Mouse (Mus musculus): ENCODE data around the gene Zfp418. TPM values are rescaled to one million over a fixed set of nuclear protein-coding genes. Genes with fewer than 3 reads are reported as not detected.
"Not testable (repeated sequence)": the region's sequence is repeated elsewhere in the genome, so short reads cannot be mapped to it uniquely, and the experiment has no call there.

Zfp418 gene
- polyA plus RNA-seq, 1 experiment from 2014 or later: 0.30 TPM

- Histone ChIP-seq H3K4me3 (replicated peaks) (peak within 1 kb of the TSS; percentile 64), H3K4me2 (peak within 1 kb of the TSS; percentile 69), H3K9ac (peak within 1 kb of the TSS; percentile 63)
- 2% methylated on average over 24 of the region's 24 CpGs for WGBS (ENCODE audit: insufficient replicate concordance)
- H3K27me3 ChIP-seq; ATAC-seq (ENCODE audit: low read depth); H3K4me1 ChIP-seq (replicated peaks); H3K9me3 ChIP-seq (replicated peaks); H3K36me3 ChIP-seq; H3K27ac ChIP-seq: not testable (repeated sequence)
- DNase-seq: peak; percentile 52
Observed at GRCm38 (mm10) chr7:7209313-7210151, 38.4 kb downstream of the Zfp418 start, which contains the start of gene Zfp772. Gene Zfp772 (minus strand): TSS chr7:7209998.

Other genes with a start within 250 kb of the Zfp418 start
- gene Aurkc, start 176.0 kb upstream of the Zfp418 start, polyA plus RNA-seq (2015; fragmentation: Nextera tagmentation; extraction: Ambion mirVana): not detected in 2 replicates
- gene Zfp954, start 49.8 kb upstream of the Zfp418 start, polyA plus RNA-seq (2015; fragmentation: Nextera tagmentation; extraction: Ambion mirVana): 5.2 and 6.1 TPM in 2 replicates
- gene Zfp773, start 34.6 kb upstream of the Zfp418 start, polyA plus RNA-seq (2015; fragmentation: Nextera tagmentation; extraction: Ambion mirVana): 0.27 and 0.30 TPM in 2 replicates
- 1.6 and 1.8 TPM in 2 replicates for gene Zfp772, start 38.7 kb downstream of the Zfp418 start, polyA plus RNA-seq (2015; fragmentation: Nextera tagmentation; extraction: Ambion mirVana)
- gene Vmn2r29, start 76.0 kb downstream of the Zfp418 start, polyA plus RNA-seq (2015; fragmentation: Nextera tagmentation; extraction: Ambion mirVana): 0.13 and 0.19 TPM in 2 replicates
- gene Gm45844, start 107.0 kb downstream of the Zfp418 start, polyA plus RNA-seq (2015; fragmentation: Nextera tagmentation; extraction: Ambion mirVana): 1.4 and 1.5 TPM in 2 replicates
- gene Clcn4, start 129.5 kb downstream of the Zfp418 start, polyA plus RNA-seq (2015; fragmentation: Nextera tagmentation; extraction: Ambion mirVana): 15.3 and 16.2 TPM in 2 replicates
- not detected in 2 replicates for gene Vmn2r30, start 166.3 kb downstream of the Zfp418 start, polyA plus RNA-seq (2015; fragmentation: Nextera tagmentation; extraction: Ambion mirVana)
- not detected in 2 replicates for gene Gm45783, start 203.2 kb downstream of the Zfp418 start, polyA plus RNA-seq (2015; fragmentation: Nextera tagmentation; extraction: Ambion mirVana)
- gene Vmn2r31, start 228.4 kb downstream of the Zfp418 start, polyA plus RNA-seq (2015; fragmentation: Nextera tagmentation; extraction: Ambion mirVana): not detected in 2 replicates